Mouse (Mus musculus) layer of hippocampus, postnatal 14 days (tissue): ENCODE measurements around the gene Mmd. TPM values are rescaled to one million over a fixed set of nuclear protein-coding genes. Genes with fewer than 3 reads are reported as not detected.
"Not testable (repeated sequence)": the region's sequence is repeated elsewhere in the genome, so short reads cannot be mapped to it uniquely, and the experiment has no call there.

ENCODE experiments used
- DNase-seq, 2 experiments: peaks; one replicate each; pipeline ENCODE4 v3.0.0; 2021 to 2022; ENCODE audit warnings: low spot score in 2 of 2, mixed read lengths in 1 of 2
- total RNA-seq, 2 experiments: library from RNA; stranded (reverse); gene quantifications; 2 replicates each; pipeline ENCODE4 v1.2.3; 2021

The Mmd gene
- total RNA-seq, 2 experiments from 2014 or later, result 337 to 345 TPM

- not testable (repeated sequence) for DNase-seq
Measured at GRCm38 (mm10) chr11:90281943-90282342, 32.7 kb downstream of the Mmd start.

- no peak for DNase-seq
Measured at GRCm38 (mm10) chr11:90283159-90283558, 33.9 kb downstream of the Mmd start.

GRCm38 (mm10) chr11:90283601-90284000 lies 34.3 kb downstream of the Mmd start:
- peak in 1 of 2 experiments; percentile 45 for DNase-seq

- DNase-seq, result no peak
Measured at GRCm38 (mm10) chr11:90284079-90284478, 34.8 kb downstream of the Mmd start.

- DNase-seq, result no peak
Measured at GRCm38 (mm10) chr11:90284623-90285022, 35.4 kb downstream of the Mmd start.

- no peak for DNase-seq
Measured at GRCm38 (mm10) chr11:90286550-90287154, 37.4 kb downstream of the Mmd start.

- no peak for DNase-seq
Measured at GRCm38 (mm10) chr11:90291156-90291555, 41.9 kb downstream of the Mmd start.

- no peak for DNase-seq
Measured at GRCm38 (mm10) chr11:90292766-90293165, 43.5 kb downstream of the Mmd start.

- DNase-seq, result no peak
Measured at GRCm38 (mm10) chr11:90294622-90295021, 45.4 kb downstream of the Mmd start.

GRCm38 (mm10) chr11:90306067-90306466 lies 56.8 kb downstream of the Mmd start:
- DNase-seq, result no peak

GRCm38 (mm10) chr11:90306993-90307392 lies 57.7 kb downstream of the Mmd start:
- peak; percentile 18 to 56 for DNase-seq

GRCm38 (mm10) chr11:90314606-90315005 lies 65.3 kb downstream of the Mmd start:
- DNase-seq, result no peak

GRCm38 (mm10) chr11:90317482-90317881 lies 68.2 kb downstream of the Mmd start:
- DNase-seq, result peak; percentile 42 to 78

- DNase-seq, result no peak
Measured at GRCm38 (mm10) chr11:90320922-90321321, 71.7 kb downstream of the Mmd start.

- DNase-seq, result no peak
Measured at GRCm38 (mm10) chr11:90324597-90324996, 75.3 kb downstream of the Mmd start.

- no peak for DNase-seq
Measured at GRCm38 (mm10) chr11:90326146-90326545, 76.9 kb downstream of the Mmd start.

GRCm38 (mm10) chr11:90326836-90327235 lies 77.6 kb downstream of the Mmd start:
- no peak for DNase-seq

Other genes starting within 250 kb of the Mmd start
- under 1 TPM; 0.53 to 0.95 TPM for gene Pctp, start 246.6 kb upstream of the Mmd start, total RNA-seq
- gene Tmem100, start 219.1 kb upstream of the Mmd start, total RNA-seq, result 10 to 100 TPM; 28.0 TPM
- gene Gm45716, start 61.8 kb upstream of the Mmd start, total RNA-seq, result 10 to 100 TPM in 1 of 2 experiments, 1 to 10 TPM in 1; 8.8 to 10.3 TPM
- gene Hlf, start 141.4 kb downstream of the Mmd start, total RNA-seq, result 10 to 100 TPM; 31.8 to 40.4 TPM